Mouse (Mus musculus) lung, postnatal 0 days (tissue): Measurements from ENCODE around the gene Cbx1.

Experiments used
- CTCF ChIP-seq: IDR thresholded peaks from 2 replicates; pipeline ENCODE4 v1.5.1; 2016; ENCODE audit warnings: antibody characterized with exemption, mild to moderate bottlenecking
- EP300 ChIP-seq: IDR thresholded peaks from 2 replicates; pipeline ENCODE4 v1.6.1; 2016; ENCODE audit warnings: antibody characterized with exemption, mild to moderate bottlenecking, control low read depth

DNA sequence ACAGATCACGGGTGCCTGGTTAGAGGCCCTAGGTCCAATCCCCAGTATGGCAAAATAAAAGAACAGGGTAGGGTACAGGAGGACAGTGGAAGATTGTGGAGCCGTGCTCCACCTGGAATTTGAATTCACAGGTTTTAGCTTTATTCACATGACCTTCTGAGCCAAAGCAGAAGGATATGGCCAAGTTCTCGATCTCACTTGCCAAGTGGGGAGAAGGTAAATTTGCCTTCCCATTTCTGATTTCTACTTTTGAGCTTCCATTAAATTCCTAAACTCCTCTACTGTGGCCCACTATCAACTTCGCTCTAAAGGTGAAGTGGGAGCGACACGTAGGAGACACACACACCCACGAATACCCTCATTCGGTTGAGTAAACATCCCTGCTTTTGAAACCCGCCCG is 40.0 kb downstream of the Cbx1 start:
- TF ChIP-seq CTCF (no peak), EP300 (no peak)
